Mouse (Mus musculus) ES-E14 (cell line): ENCODE data around the gene Rpgrip1.

Experiments
- HCFC1 ChIP-seq: IDR thresholded peaks from 2 replicates; pipeline ENCODE4 v1.6.1; 2012; ENCODE audit warnings: low read length, inconsistent platforms, borderline replicate concordance; ENCODE audit not compliant: insufficient read depth
- MAFK ChIP-seq: IDR thresholded peaks from 2 replicates; pipeline ENCODE4 v1.6.1; 2014; ENCODE audit warnings: mild to moderate bottlenecking, low read depth, low read length, inconsistent platforms; ENCODE audit not compliant: insufficient read depth
- ZNF384 ChIP-seq: IDR thresholded peaks from 2 replicates; pipeline ENCODE4 v1.6.1; 2012; ENCODE audit warnings: low read depth, low read length, inconsistent platforms

GRCm38 (mm10) chr14:52160911-52161310 lies 50.4 kb downstream of the Rpgrip1 start:
- no peak for TF ChIP-seq MAFK
- no peak for TF ChIP-seq ZNF384
- no peak for TF ChIP-seq HCFC1
